Mouse (Mus musculus) midbrain, embryonic 14.5 days (tissue): ENCODE results near the gene Dusp11. TPM values are rescaled to one million over a fixed set of nuclear protein-coding genes. Genes with fewer than 3 reads are reported as not detected.
"Not testable (repeated sequence)": the region's sequence is repeated elsewhere in the genome, so short reads cannot be mapped to it uniquely, and the experiment has no call there.

Experiments
- ATAC-seq: fragments of 200-750 bp; cut with Nextera tagmentation; 2 replicates; pipeline ENCODE4 v1.8.0; 2017; ENCODE audit warnings: moderate number of reproducible peaks, moderate library complexity; ENCODE audit not compliant: low FRiP score, low TSS enrichment
- DNase-seq: peaks from one replicate; pipeline ENCODE4 v3.0.0-alpha.2; 2015
- H3K27ac ChIP-seq: fragments of 300-500 bp; sonication (generic); replicated peaks from 2 replicates; pipeline ENCODE4 v1.5.1; 2014; ENCODE audit warnings: mild to moderate bottlenecking, low read depth, low read length, moderate library complexity
- H3K27me3 ChIP-seq: fragments of 300-500 bp; sonication (generic); 2 replicates; pipeline ENCODE4 v1.6.1; 2014; ENCODE audit warnings: low read length, control low read depth, mixed read lengths; ENCODE audit not compliant: control insufficient read depth, insufficient read depth
- H3K36me3 ChIP-seq: fragments of 300-500 bp; sonication (generic); 2 replicates; pipeline ENCODE4 v1.6.1; 2014; ENCODE audit warnings: low read length, control low read depth; ENCODE audit not compliant: control insufficient read depth, insufficient read depth
- H3K4me1 ChIP-seq: fragments of 300-500 bp; sonication (generic); 2 replicates; pipeline ENCODE4 v1.6.1; 2014; ENCODE audit warnings: mild to moderate bottlenecking, antibody characterized with exemption, low read length, control low read depth; ENCODE audit not compliant: control insufficient read depth, insufficient read depth
- H3K4me2 ChIP-seq: fragments of 300-500 bp; sonication (generic); 2 replicates; pipeline ENCODE4 v1.6.1; 2014; ENCODE audit warnings: mild to moderate bottlenecking, low read length, moderate library complexity
- H3K4me3 ChIP-seq: fragments of 300-500 bp; sonication (generic); replicated peaks from 2 replicates; pipeline ENCODE4 v1.5.1; 2014; ENCODE audit warnings: low read depth, low read length
- H3K9ac ChIP-seq: fragments of 300-500 bp; sonication (generic); replicated peaks from 2 replicates; pipeline ENCODE4 v1.6.1; 2014; ENCODE audit warnings: mild to moderate bottlenecking, low read length, moderate library complexity
- H3K9me3 ChIP-seq: fragments of 300-500 bp; sonication (generic); 2 replicates; pipeline ENCODE4 v1.6.1; 2016; ENCODE audit warnings: low read length, control low read depth, mixed read lengths; ENCODE audit not compliant: control insufficient read depth
- WGBS: fragments of 180-500 bp; shearing (Covaris S2); extraction: QIAGEN DNeasy Blood & Tissue Kit; methylation state at CpG from one replicate; pipeline ENCODE4 v1.1.7; 2014; 5-methylcytosine and 5-hydroxymethylcytosine counted together
- polyA plus RNA-seq: library from polyadenylated mRNA; unstranded; fragments of >200 nt; fragmentation: Nextera tagmentation; extraction: Ambion mirVana; gene quantifications from 2 replicates; pipeline ENCODE4 v1.2.1, GENCODE M21; 2014

Gene Dusp11
- polyA plus RNA-seq, 1 experiment from 2014 or later = 58.5 TPM

- no peak overlapping the region for H3K9ac ChIP-seq
- no peak overlapping the region for H3K27ac ChIP-seq
- no peak overlapping the region for H3K4me3 ChIP-seq
- H3K36me3 ChIP-seq = peaks cover 66% of the 10 kb centered on the region
- ATAC-seq (no peak), DNase-seq (no peak)
- no peaks in the 10 kb centered on the region for H3K9me3 ChIP-seq
- no peak overlapping the region for H3K4me2 ChIP-seq
- WGBS = 97% methylated on average over 1 of the region's 1 CpGs
- no peaks in the 10 kb centered on the region for H3K27me3 ChIP-seq
- no peaks in the 10 kb centered on the region for H3K4me1 ChIP-seq
These were observed 34.8 kb downstream of the Dusp11 start for GRCm38 (mm10) chr6:85926709-85927108.

GRCm38 (mm10) chr6:85923643-85924042 lies 37.8 kb downstream of the Dusp11 start:
- Histone ChIP-seq H3K4me1 (no peaks in the 10 kb centered on the region), H3K9me3 (no peaks in the 10 kb centered on the region), H3K27ac (no peak overlapping the region), H3K27me3 (no peaks in the 10 kb centered on the region), H3K4me3 (no peak overlapping the region), H3K36me3 (peaks cover 58% of the 10 kb centered on the region), H3K9ac (no peak overlapping the region), H3K4me2 (no peak overlapping the region)
- WGBS = 100% methylated on average over 1 of the region's 1 CpGs
- DNase-seq (no peak), ATAC-seq (no peak)

- 95% methylated on average over 4 of the region's 4 CpGs for WGBS
- peaks cover 21% of the 10 kb centered on the region for H3K36me3 ChIP-seq
- no peaks in the 10 kb centered on the region for H3K9me3 ChIP-seq
- ATAC-seq = no peak
- H3K4me1 ChIP-seq = peaks cover 11% of the 10 kb centered on the region
- H3K4me3 ChIP-seq = no peak overlapping the region
- no peak overlapping the region for H3K27ac ChIP-seq
- H3K4me2 ChIP-seq = no peak overlapping the region
- H3K27me3 ChIP-seq = no peaks in the 10 kb centered on the region
- DNase-seq = no peak
- no peak overlapping the region for H3K9ac ChIP-seq
These were observed 42.1 kb downstream of the Dusp11 start for GRCm38 (mm10) chr6:85919401-85919800.

- peaks cover 15% of the 10 kb centered on the region for H3K36me3 ChIP-seq
- ATAC-seq, H3K27ac ChIP-seq, H3K4me2 ChIP-seq, H3K27me3 ChIP-seq, H3K9me3 ChIP-seq, DNase-seq, H3K9ac ChIP-seq, H3K4me3 ChIP-seq: not testable (repeated sequence)
- H3K4me1 ChIP-seq = peaks cover 12% of the 10 kb centered on the region
- WGBS = 92% methylated on average over 3 of the region's 3 CpGs
These were observed 43.1 kb downstream of the Dusp11 start for GRCm38 (mm10) chr6:85918341-85918740.

- 83% methylated on average over 6 of the region's 6 CpGs for WGBS
- Histone ChIP-seq H3K27ac (peak overlapping the region; percentile 79), H3K9ac (peak overlapping the region; percentile 68), H3K36me3 (peaks cover 2% of the 10 kb centered on the region; the same call in 1 of the 2 replicates), H3K4me3 (peak overlapping the region; percentile 61), H3K27me3 (no peaks in the 10 kb centered on the region), H3K4me1 (peaks cover 12% of the 10 kb centered on the region), H3K9me3 (no peaks in the 10 kb centered on the region), H3K4me2 (peak overlapping the region; percentile 86)
- DNase-seq = no peak
- ATAC-seq = no peak
These were observed 44.9 kb downstream of the Dusp11 start for GRCm38 (mm10) chr6:85916596-85916995.

GRCm38 (mm10) chr6:85915539-85916513 lies 45.6 kb downstream of the Dusp11 start, which contains the start of gene Nat8f1:
Gene Nat8f1 (minus strand): TSS chr6:85915687.
- Histone ChIP-seq H3K4me3 (peak within 1 kb of the TSS; percentile 61), H3K9ac (peak within 1 kb of the TSS; percentile 68), H3K27ac (peak within 1 kb of the TSS; percentile 79), H3K4me2 (peak within 1 kb of the TSS; percentile 86), H3K4me1 (peaks cover 12% of the 10 kb centered on the region)
- not testable (repeated sequence) for H3K36me3 ChIP-seq, H3K9me3 ChIP-seq, H3K27me3 ChIP-seq
- WGBS = under 1% methylated on average over 60 of the region's 61 CpGs
- ATAC-seq (peak; percentile 94), DNase-seq (peak; percentile 94)

- Histone ChIP-seq H3K9ac (peak overlapping the region; percentile 68), H3K9me3 (no peaks in the 10 kb centered on the region), H3K4me2 (peak overlapping the region; percentile 86), H3K27me3 (no peaks in the 10 kb centered on the region), H3K27ac (peak overlapping the region; percentile 79), H3K4me3 (peak overlapping the region; percentile 61), H3K4me1 (peaks cover 12% of the 10 kb centered on the region), H3K36me3 (no peaks in the 10 kb centered on the region)
- 5% methylated on average over 11 of the region's 11 CpGs for WGBS
- DNase-seq (peak; percentile 37), ATAC-seq (0 out of 2 replicates have a peak, but pooled peaks have one; percentile 8)
These were observed 46.3 kb downstream of the Dusp11 start for GRCm38 (mm10) chr6:85915141-85915538.

GRCm38 (mm10) chr6:85911587-85911986 lies 49.9 kb downstream of the Dusp11 start, which contains the start of gene Tprkb:
Gene Tprkb (plus strand): TSS chr6:85911865.
- Histone ChIP-seq H3K36me3 (no peaks in the 10 kb centered on the region), H3K9ac (no peak within 1 kb of the TSS), H3K27me3 (no peaks in the 10 kb centered on the region), H3K4me1 (peaks cover 11% of the 10 kb centered on the region), H3K4me3 (no peak within 1 kb of the TSS), H3K4me2 (no peak within 1 kb of the TSS), H3K27ac (no peak within 1 kb of the TSS), H3K9me3 (no peaks in the 10 kb centered on the region)
- 91% methylated on average over 3 of the region's 3 CpGs for WGBS
- no peak for ATAC-seq
- no peak for DNase-seq
